Mouse (Mus musculus): ENCODE results near the gene Gm47429.
A peak's percentile ranks its signal among the peaks of the same experiment; 100 is the strongest.
"Not testable (repeated sequence)": the region's sequence is repeated elsewhere in the genome, so short reads cannot be mapped to it uniquely, and the experiment has no call there.

Gene Gm47429

DNA sequence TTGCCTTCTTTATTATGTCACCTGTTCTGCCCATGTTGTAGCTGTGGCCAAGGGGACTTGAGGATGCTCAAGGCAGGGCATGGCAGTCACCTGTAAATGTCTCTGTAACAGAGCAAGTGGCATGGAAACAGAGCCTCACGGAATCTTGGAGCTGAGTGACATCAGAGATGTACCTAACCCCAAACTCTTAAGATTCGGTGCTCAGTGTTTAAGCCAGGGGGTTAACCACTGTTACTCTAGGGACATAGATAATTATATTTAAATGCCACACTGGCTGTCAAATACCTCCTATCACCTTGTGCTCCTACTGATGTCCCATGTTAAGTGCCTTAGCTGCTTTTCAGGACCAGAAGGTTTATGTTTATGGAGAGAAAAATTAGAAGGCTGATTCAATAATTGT is at the start of gene Gm47429:
Gm47429 (minus strand) TSS at position 101 of the 400 bp plus-strand sequence.
- no peak for DNase-seq (ENCODE audit: inconsistent ontology term)

DNA sequence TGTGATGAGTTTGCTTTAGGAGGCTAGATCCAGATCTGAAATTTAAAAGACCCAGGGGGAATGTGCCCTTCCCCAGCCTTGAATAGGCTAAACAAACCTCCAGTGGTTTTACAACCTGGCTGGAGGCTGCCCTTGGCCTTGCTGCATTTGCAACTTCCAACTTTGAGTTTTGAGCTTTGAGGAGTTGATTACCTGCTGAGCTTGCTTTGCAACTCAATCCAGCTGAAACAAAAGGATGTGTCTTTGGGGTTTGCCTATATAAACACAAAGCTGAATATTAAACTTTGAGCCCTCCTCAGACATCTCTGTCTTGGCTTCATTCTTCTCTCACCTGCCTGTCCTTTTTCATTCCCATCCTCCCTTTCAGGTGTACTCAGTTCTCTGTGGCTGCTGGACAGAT is 44.8 kb upstream of the Gm47429 start:
- not testable (repeated sequence) for DNase-seq (ENCODE audit: inconsistent ontology term)

GRCm38 (mm10) chr13:50467007-50467406 is 23.3 kb upstream of the Gm47429 start, which contains the start of gene Nutm2:
Gene Nutm2, plus strand, starts transcription at chr13:50467307.
- DNase-seq (ENCODE audit: inconsistent ontology term), result no peak

- DNase-seq (ENCODE audit: inconsistent ontology term), result no peak
Observed at GRCm38 (mm10) chr13:50464621-50465562, 21.2 kb upstream of the Gm47429 start.

DNA sequence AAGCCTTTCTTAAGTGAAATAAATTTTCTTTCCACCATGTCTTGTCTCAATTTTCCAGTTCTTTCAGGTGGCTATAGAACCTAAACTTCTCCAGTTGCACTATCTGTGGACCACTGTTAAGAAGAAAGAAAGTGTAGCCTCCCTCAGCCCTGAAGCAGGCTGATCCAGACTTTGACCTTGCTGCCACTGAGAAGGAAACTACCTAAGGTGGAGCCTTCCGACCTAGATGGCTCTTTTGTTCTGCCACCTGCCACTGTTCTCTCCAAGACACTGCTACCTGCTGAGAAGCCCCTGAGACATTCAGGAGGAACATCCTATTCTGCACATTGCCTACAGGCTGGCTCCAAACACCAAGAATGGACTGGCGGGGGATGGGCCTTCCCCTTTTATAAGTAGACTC is 16.7 kb upstream of the Gm47429 start:
- not testable (repeated sequence) for DNase-seq (ENCODE audit: inconsistent ontology term)

GRCm38 (mm10) chr13:50453426-50453825 is 9.7 kb upstream of the Gm47429 start:
- DNase-seq (ENCODE audit: inconsistent ontology term), result no peak

- DNase-seq (ENCODE audit: inconsistent ontology term), result not testable (repeated sequence)
Observed at GRCm38 (mm10) chr13:50452266-50452665, 8.6 kb upstream of the Gm47429 start.

- peak; percentile 59 for DNase-seq (ENCODE audit: inconsistent ontology term)
Observed at GRCm38 (mm10) chr13:50445261-50445660, 1.5 kb upstream of the Gm47429 start.

GRCm38 (mm10) chr13:50426686-50427085 is 17.0 kb downstream of the Gm47429 start:
- no peak for DNase-seq (ENCODE audit: inconsistent ontology term)

DNA sequence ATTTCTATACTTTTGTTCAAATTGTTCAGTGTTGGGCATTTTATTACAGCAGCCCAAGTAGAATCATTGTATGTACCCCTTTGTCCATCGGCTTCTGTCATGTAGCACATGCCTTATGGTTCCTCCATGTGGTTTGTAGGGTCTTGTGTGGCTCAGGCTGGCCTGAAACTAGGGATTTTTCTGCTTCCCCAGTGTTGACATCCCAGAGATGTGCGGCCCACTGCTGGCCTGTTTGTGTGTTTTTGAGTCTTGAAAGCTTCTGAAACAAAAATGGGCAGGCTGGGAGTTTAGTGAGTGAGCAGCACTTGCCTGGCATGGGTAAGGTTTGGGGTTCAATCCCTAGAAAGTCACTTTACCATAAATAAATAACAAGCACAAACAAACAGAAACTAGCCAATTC is 19.2 kb downstream of the Gm47429 start:
- no peak for DNase-seq (ENCODE audit: inconsistent ontology term)

- no peak for DNase-seq (ENCODE audit: inconsistent ontology term)
Observed at GRCm38 (mm10) chr13:50423625-50424209, 20.0 kb downstream of the Gm47429 start.

DNA sequence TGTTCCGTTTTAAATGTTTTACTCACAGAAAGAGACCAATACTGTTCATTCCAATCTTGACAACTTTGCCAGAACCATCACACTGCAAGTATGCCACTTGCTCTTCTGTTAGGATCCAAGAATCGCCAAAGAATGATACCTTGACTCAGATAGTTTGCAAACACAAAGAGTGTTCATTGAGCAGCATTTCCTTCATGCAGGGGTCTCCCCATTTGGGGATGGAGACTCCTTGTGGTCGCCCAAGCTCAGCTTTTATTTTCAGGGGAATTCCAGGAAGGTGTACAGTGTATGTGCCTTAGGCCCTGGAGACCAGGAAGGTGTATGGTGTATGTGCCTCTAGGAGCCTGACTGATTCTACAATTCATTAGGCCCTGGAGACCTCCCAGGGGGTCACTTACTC is 25.3 kb downstream of the Gm47429 start:
- peak; percentile 20 for DNase-seq (ENCODE audit: inconsistent ontology term)

DNA sequence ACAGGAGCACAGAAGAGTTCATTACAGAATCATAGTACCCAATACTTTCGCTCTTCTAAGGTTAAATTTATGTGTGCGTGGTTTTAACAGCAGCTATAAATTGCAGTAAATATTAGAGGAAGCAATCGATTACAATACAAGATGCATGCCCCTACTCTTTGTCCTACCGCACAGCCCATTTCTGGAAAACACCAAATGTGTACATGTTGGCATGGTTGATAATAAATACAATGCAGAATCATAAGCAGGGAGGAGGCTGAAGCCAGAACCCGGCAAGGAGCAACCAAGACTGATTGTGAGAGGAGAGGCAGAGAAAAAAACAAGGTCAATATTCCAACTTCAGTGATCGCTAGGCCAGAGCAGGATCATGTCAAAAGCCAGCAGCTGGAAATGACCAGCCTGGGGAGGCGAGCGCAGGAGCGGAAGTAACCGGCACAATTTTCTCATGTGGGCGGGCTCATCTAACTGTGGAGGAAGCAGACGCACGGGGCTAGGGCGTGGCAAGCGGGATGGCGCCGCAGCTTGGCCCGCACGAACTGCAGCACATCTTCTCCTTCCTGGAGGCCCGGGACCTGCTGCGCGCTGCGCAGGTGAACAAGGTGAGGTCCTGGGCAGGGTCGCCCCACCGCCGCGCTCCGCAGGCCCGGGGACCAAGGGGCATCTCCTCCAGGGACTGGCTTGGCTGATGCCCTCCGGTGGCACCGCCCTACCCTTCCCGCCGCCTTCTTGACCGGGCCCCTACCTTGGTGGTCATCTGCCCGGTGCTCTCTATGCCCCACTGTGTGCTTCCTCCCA is 26.1 kb downstream of the Gm47429 start, which contains the start of gene Fbxw17:
Fbxw17 (plus strand) TSS at position 476 of the 795 bp plus-strand sequence.
- DNase-seq (ENCODE audit: inconsistent ontology term), result peak; percentile 68
